Mouse (Mus musculus): Measurements from ENCODE around the gene Gpc5. TPM values are rescaled to one million over a fixed set of nuclear protein-coding genes. Genes with fewer than 3 reads are reported as not detected.

The Gpc5 gene
- total and polyA plus RNA-seq, 3 experiments = 0.14 TPM; not detected in 2

DNA sequence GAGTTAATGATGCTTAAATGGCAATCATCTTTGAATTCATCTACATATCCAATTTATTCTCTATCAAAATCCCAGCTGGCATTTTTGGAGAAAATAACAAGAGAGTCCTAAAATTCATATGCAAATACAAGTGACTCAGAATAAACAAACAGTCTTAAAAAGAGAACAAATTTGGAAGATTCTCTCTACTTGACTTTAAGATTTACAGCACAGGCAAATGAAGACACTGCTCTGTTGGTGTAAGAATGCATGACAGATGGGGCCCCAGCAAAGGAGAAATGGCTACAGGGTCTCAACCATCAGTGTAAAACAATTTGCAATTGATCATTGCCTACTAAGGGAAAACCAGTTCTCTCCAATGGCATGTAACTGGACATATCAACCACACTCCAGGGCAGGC, 1451.7 kb downstream of the Gpc5 start:
- Histone ChIP-seq H3K27me3 (replicated peaks) (no peaks in the 10 kb centered on the region), H3K4me1 (ENCODE audit: control insufficient read depth in 1 of 2, insufficient read depth in 2 of 2) (no peaks in the 10 kb centered on the region), H3K27ac (ENCODE audit: insufficient read depth, low read depth) (no peak overlapping the region), H3K79me2 (replicated peaks; ENCODE audit: control insufficient read depth, extremely low read depth, insufficient read depth, poor library complexity, severe bottlenecking) (no peaks in the 10 kb centered on the region), H3K9ac (ENCODE audit: insufficient read depth, low read depth) (no peak overlapping the region), H3K9me3 (replicated peaks; ENCODE audit: low read length) (no peaks in the 10 kb centered on the region), H3K36me3 (replicated peaks in 1 of 2; ENCODE audit: control insufficient read depth in 1 of 2, insufficient read depth in 1 of 2, low read length in 1 of 2) (no peaks in the 10 kb centered on the region), H3K4me3 (replicated peaks in 1 of 3; ENCODE audit: low read depth in 2 of 3, low read length in 2 of 3, poor library complexity in 1 of 3) (no peak overlapping the region), H3K4me2 (ENCODE audit: insufficient read depth, low read depth, poor library complexity, severe bottlenecking) (no peak overlapping the region)
- dilution Hi-C loops (cut with MboI; ENCODE audit: extremely low pct_ligation_motif_present, extremely low pct_unique_long_range_greater_than_20kb, low sequenced_read_pairs) = no loop called here
- TF ChIP-seq MEF2A (IDR thresholded peaks at IDR 0.05; ENCODE audit: borderline replicate concordance, low read depth, low read length) (no peak), ZC3H11A (IDR thresholded peaks at IDR 0.05; ENCODE audit: low read depth, low read length) (no peak), ELF1 (IDR thresholded peaks at IDR 0.05; ENCODE audit: low read depth, low read length) (no peak), MAFK (IDR thresholded peaks at IDR 0.05; ENCODE audit: insufficient replicate concordance, low read length) (no peak), ETS1 (conservative IDR thresholded peaks at IDR 0.05; ENCODE audit: low read depth, low read length) (no peak), NELFE (IDR thresholded peaks at IDR 0.05; ENCODE audit: low read depth, low read length) (no peak), POLR2AphosphoS2 (IDR thresholded peaks at IDR 0.05; ENCODE audit: low read depth, low read length) (no peak), MAZ (IDR thresholded peaks at IDR 0.05; ENCODE audit: low read depth, low read length) (no peak), UBTF (IDR thresholded peaks at IDR 0.05; ENCODE audit: low read depth, low read length) (no peak), USF1 (IDR thresholded peaks at IDR 0.05; ENCODE audit: low read depth, low read length) (no peak), MAX (IDR thresholded peaks at IDR 0.05; ENCODE audit: low read length) (no peak), ZKSCAN1 (IDR thresholded peaks at IDR 0.05; ENCODE audit: borderline replicate concordance, low read depth, low read length) (no peak), JUND (conservative IDR thresholded peaks at IDR 0.05; ENCODE audit: low read depth, low read length) (no peak), CTCF (conservative IDR thresholded peaks at IDR 0.05 in 1 of 2, IDR thresholded peaks at IDR 0.05 in 1 of 2; ENCODE audit: low read depth in 2 of 2, low read length in 2 of 2) (no peak), CHD2 (IDR thresholded peaks at IDR 0.05; ENCODE audit: low read length) (no peak), KAT2A (IDR thresholded peaks at IDR 0.05; ENCODE audit: insufficient replicate concordance, low read length) (no peak)
- in situ Hi-C loops (cut with MboI; ENCODE audit: low pct_ligation_motif_present, low pct_unique_long_range_greater_than_20kb, low sequenced_read_pairs) = no loop called here
- no peak for DNase-seq (ENCODE audit: extremely low read depth)

DNA sequence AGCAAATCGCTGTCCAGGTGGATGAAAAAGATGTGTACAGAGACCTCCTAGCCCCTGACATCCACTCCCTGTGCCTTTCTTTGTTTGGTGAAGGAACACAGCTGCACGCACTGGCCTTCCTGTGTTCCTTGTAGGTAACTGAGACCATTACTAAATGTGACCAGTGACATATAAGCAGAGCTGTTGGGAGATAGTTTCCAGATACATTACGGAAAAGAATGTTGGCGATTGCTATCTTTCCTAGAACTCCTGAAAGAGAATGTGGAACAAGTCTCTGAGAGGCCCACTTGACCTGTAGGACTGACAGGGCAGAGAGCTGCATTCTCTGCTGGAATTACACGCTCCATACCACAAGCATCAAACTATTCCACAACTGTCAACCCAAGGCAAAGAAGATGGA, 1459.4 kb downstream of the Gpc5 start:
- dilution Hi-C loops (cut with MboI; ENCODE audit: extremely low pct_ligation_motif_present, extremely low pct_unique_long_range_greater_than_20kb, low sequenced_read_pairs) (no loop called here), in situ Hi-C loops (cut with MboI; ENCODE audit: low pct_ligation_motif_present, low pct_unique_long_range_greater_than_20kb, low sequenced_read_pairs) (loop anchor here (25.0 kb wide), 1 partner anchor 261 kb away; no protein-coding TSS in a partner anchor)
- TF ChIP-seq PAX5 (IDR thresholded peaks at IDR 0.05; ENCODE audit: low read length) (no peak), NELFE (IDR thresholded peaks at IDR 0.05; ENCODE audit: low read depth, low read length) (no peak), MAZ (IDR thresholded peaks at IDR 0.05; ENCODE audit: low read depth, low read length) (no peak)

More for the DNA sequence above, 1459.4 kb downstream of the Gpc5 start:
- Histone ChIP-seq H3K27ac (ENCODE audit: insufficient read depth, low read depth) (no peak overlapping the region), H3K4me2 (ENCODE audit: insufficient read depth, low read depth, poor library complexity, severe bottlenecking) (no peak overlapping the region), H3K9me3 (replicated peaks; ENCODE audit: low read length) (no peaks in the 10 kb centered on the region), H3K4me3 (replicated peaks in 1 of 3; ENCODE audit: low read depth in 2 of 3, low read length in 2 of 3, poor library complexity in 1 of 3) (no peak overlapping the region), H3K4me1 (ENCODE audit: control insufficient read depth in 1 of 2, insufficient read depth in 2 of 2) (no peaks in the 10 kb centered on the region), H3K79me2 (replicated peaks; ENCODE audit: control insufficient read depth, extremely low read depth, insufficient read depth, poor library complexity, severe bottlenecking) (no peaks in the 10 kb centered on the region), H3K9ac (ENCODE audit: insufficient read depth, low read depth) (no peak overlapping the region), H3K27me3 (replicated peaks) (no peaks in the 10 kb centered on the region), H3K36me3 (replicated peaks in 1 of 2; ENCODE audit: control insufficient read depth in 1 of 2, insufficient read depth in 1 of 2, low read length in 1 of 2) (no peaks in the 10 kb centered on the region)
- DNase-seq (ENCODE audit: extremely low read depth) = no peak

All from CH12.LX (cell line).